Mouse (Mus musculus): ENCODE measurements at regions not wholly inside any gene's neighbourhood (a gene's known extent, or its start where the extent isn't known, plus 50 kb on each side); places are given as distances from the start of the nearest gene placed in this dataset.

DNA sequence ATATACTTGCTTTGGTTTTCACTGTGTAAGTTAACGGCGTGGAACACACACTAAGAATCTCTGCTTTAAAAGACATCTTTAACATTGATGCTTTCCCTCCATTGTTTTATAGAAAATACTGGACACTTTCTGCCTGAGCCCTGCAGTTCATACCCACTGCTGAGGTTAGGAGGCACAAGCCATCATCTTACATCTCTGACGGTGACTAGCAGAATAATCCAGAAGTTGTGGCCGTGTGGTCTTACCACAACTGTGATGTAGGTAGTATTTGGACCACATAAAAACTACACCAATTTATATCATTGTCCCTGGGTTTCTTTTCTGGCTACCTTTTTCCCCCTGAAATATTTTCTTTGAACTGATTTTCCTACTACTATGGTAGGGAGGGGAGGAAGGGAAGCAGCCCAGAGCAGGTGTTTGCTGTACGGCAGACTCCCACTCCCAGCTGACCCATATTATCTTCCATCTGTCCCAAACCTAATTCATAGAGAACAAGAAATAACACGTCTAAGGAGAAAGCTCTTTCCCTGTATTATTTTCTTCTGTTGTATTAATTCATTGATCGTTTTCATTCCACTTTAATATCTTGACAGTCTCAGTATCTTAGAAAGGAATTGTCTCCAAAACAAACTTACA, 180.1 kb upstream of the Atp2b1 start:
- Histone ChIP-seq H3K79me2 (ENCODE audit: control insufficient read depth, insufficient read depth) (no peaks in the 10 kb centered on the region), H3K36me3 (ENCODE audit: control insufficient read depth, insufficient read depth) (no peaks in the 10 kb centered on the region), H3K79me3 (ENCODE audit: low read depth) (no peaks in the 10 kb centered on the region), H3K27me3 (ENCODE audit: control insufficient read depth, insufficient read depth, insufficient read length) (no peaks in the 10 kb centered on the region), H3ac (ENCODE audit: control insufficient read depth, insufficient read length, low read depth) (no peak overlapping the region), H3K4me3 (ENCODE audit: insufficient read depth, poor library complexity, severe bottlenecking) (no peak overlapping the region)
- TF ChIP-seq CEBPB (IDR thresholded peaks at IDR 0.05; ENCODE audit: low read depth) (no peak), CTCF (IDR thresholded peaks at IDR 0.05; ENCODE audit: control insufficient read depth, insufficient read depth, insufficient read length) (no peak), USF1 (IDR thresholded peaks at IDR 0.05; ENCODE audit: low read depth) (no peak), FOSL1 (IDR thresholded peaks at IDR 0.05; ENCODE audit: insufficient read depth, low read length, poor library complexity, severe bottlenecking) (no peak), MYOD1 (IDR thresholded peaks at IDR 0.05; ENCODE audit: control insufficient read depth, insufficient read length, low read depth) (no peak), MAX (IDR thresholded peaks at IDR 0.05) (no peak), MYOG (IDR thresholded peaks at IDR 0.05; ENCODE audit: control insufficient read depth, extremely low read depth, insufficient read length) (no peak)

DNA sequence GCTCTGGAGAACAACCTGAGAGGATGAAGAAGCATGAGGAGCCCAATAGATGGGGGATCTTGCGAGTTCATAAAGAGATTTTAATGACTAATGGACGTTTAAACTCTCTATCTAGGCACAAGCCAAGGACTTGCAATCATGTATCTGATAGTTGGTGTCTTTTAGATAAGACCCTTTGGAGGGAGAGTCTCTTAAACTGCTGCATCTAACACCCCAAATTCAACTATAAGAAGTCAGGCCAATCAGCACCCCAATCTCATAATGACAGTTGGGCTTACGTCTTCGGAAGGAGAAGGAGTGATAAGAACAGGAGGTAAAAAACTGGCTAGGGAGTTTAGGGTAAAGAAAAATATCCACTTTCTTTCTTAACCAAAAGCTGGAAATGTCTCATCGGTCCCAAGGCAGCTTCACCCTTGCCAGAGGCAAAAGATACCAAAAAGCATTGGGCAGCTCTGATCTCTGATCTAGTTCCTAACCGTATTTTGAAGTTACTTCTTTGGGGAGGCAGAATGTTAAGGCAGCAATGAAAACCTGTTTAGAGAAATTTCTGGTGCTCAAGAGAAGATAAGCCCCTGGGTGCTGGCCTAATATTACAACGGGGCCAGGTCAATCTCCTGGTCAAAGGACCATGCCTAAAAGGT, 173.6 kb upstream of the Atp2b1 start:
- Histone ChIP-seq H3K36me3 (ENCODE audit: control insufficient read depth, insufficient read depth) (no peaks in the 10 kb centered on the region), H3K79me3 (ENCODE audit: low read depth) (no peaks in the 10 kb centered on the region), H3K27me3 (ENCODE audit: control insufficient read depth, insufficient read depth, insufficient read length) (no peaks in the 10 kb centered on the region), H3K4me3 (ENCODE audit: insufficient read depth, poor library complexity, severe bottlenecking) (no peak overlapping the region), H3ac (ENCODE audit: control insufficient read depth, insufficient read length, low read depth) (no peak overlapping the region), H3K79me2 (ENCODE audit: control insufficient read depth, insufficient read depth) (no peaks in the 10 kb centered on the region)
- TF ChIP-seq FOSL1 (IDR thresholded peaks at IDR 0.05; ENCODE audit: insufficient read depth, low read length, poor library complexity, severe bottlenecking) (no peak), MYOD1 (IDR thresholded peaks at IDR 0.05; ENCODE audit: control insufficient read depth, insufficient read length, low read depth) (no peak), MAX (IDR thresholded peaks at IDR 0.05) (no peak), MYOG (IDR thresholded peaks at IDR 0.05; ENCODE audit: control insufficient read depth, extremely low read depth, insufficient read length) (no peak), USF1 (IDR thresholded peaks at IDR 0.05; ENCODE audit: low read depth) (no peak), CEBPB (IDR thresholded peaks at IDR 0.05; ENCODE audit: low read depth) (no peak), CTCF (IDR thresholded peaks at IDR 0.05; ENCODE audit: control insufficient read depth, insufficient read depth, insufficient read length) (no peak)

DNA sequence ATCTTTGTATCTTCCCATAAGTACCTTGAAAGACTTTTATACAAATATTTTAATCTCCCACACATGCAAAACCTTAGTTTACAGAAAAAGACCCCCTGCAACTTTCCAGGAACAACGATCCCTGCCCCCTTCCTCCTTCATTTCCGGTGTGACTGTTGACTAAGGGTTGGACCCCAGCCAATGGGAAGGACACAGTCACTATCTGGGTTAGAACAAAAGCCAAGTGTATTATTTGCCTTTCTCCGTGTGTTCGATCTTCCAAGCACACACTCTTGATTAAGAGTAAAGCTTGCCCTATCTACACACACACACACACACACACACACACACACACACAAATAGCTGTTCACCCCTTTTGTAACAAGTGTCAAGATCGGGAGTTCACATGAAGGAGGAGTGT, 172.8 kb upstream of the Atp2b1 start:
- no peaks in the 10 kb centered on the region for H3K27me3 ChIP-seq (ENCODE audit: control insufficient read depth, insufficient read depth, insufficient read length)
- H3ac ChIP-seq (ENCODE audit: control insufficient read depth, insufficient read length, low read depth) = no peak overlapping the region
- H3K36me3 ChIP-seq (ENCODE audit: control insufficient read depth, insufficient read depth) = no peaks in the 10 kb centered on the region
- H3K4me3 ChIP-seq (ENCODE audit: insufficient read depth, poor library complexity, severe bottlenecking) = no peak overlapping the region
- no peaks in the 10 kb centered on the region for H3K79me2 ChIP-seq (ENCODE audit: control insufficient read depth, insufficient read depth)
- TF ChIP-seq CEBPB (IDR thresholded peaks at IDR 0.05; ENCODE audit: low read depth) (no peak), FOSL1 (IDR thresholded peaks at IDR 0.05; ENCODE audit: insufficient read depth, low read length, poor library complexity, severe bottlenecking) (no peak), MYOG (IDR thresholded peaks at IDR 0.05; ENCODE audit: control insufficient read depth, extremely low read depth, insufficient read length) (no peak), MYOD1 (IDR thresholded peaks at IDR 0.05; ENCODE audit: control insufficient read depth, insufficient read length, low read depth) (no peak), CTCF (IDR thresholded peaks at IDR 0.05; ENCODE audit: control insufficient read depth, insufficient read depth, insufficient read length) (no peak), MAX (IDR thresholded peaks at IDR 0.05) (no peak), USF1 (IDR thresholded peaks at IDR 0.05; ENCODE audit: low read depth) (no peak)
- H3K79me3 ChIP-seq (ENCODE audit: low read depth) = no peaks in the 10 kb centered on the region

DNA sequence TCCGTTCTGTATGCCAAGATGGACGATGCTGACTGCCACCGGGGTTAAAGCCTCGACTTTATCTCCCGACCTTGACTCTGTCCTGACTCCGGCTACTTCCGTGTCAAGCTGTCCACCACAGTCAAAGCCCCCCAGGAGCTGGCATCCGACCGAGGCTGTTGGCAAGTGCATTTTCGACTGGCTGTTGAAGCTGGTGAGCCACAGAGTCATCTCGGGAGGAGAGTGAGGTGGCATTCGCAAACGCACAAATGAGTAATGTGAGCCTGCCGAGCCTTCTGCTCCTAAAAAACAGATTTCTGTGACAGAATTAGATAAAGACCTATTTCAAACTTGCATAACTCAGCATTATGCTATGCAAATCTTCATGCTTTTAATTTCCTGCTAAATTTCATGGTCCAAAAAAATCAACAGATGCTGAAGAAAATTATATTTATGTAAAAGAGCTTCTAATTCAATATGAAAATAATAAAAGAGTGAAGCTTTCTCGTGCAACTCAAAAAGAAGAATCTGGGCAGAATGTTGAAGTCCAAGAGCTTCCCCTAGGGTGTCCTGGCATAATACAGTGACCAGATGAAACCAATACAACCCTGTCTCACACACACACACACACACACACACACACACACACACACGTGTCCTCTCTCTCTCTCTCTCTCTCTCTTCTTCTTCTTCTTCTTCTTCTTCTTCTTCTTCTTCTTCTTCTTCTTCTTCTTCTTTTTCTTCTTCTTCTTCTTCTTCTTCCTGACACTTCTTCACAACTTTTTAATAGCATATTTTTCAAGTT, 171.2 kb upstream of the Atp2b1 start:
- H3K27me3 ChIP-seq (ENCODE audit: control insufficient read depth, insufficient read depth, insufficient read length) = no peaks in the 10 kb centered on the region
- no peaks in the 10 kb centered on the region for H3K36me3 ChIP-seq (ENCODE audit: control insufficient read depth, insufficient read depth)
- no peak for TF ChIP-seq USF1 (IDR thresholded peaks at IDR 0.05; ENCODE audit: low read depth)
- TF ChIP-seq MAX (IDR thresholded peaks at IDR 0.05) = no peak
- TF ChIP-seq CTCF (IDR thresholded peaks at IDR 0.05; ENCODE audit: control insufficient read depth, insufficient read depth, insufficient read length) = no peak
- TF ChIP-seq MYOD1 (IDR thresholded peaks at IDR 0.05; ENCODE audit: control insufficient read depth, insufficient read length, low read depth) = no peak
- TF ChIP-seq MYOG (IDR thresholded peaks at IDR 0.05; ENCODE audit: control insufficient read depth, extremely low read depth, insufficient read length) = no peak
- TF ChIP-seq CEBPB (IDR thresholded peaks at IDR 0.05; ENCODE audit: low read depth) = no peak
- TF ChIP-seq FOSL1 (IDR thresholded peaks at IDR 0.05; ENCODE audit: insufficient read depth, low read length, poor library complexity, severe bottlenecking) = no peak
- no peak overlapping the region for H3K4me3 ChIP-seq (ENCODE audit: insufficient read depth, poor library complexity, severe bottlenecking)
- H3K79me2 ChIP-seq (ENCODE audit: control insufficient read depth, insufficient read depth) = no peaks in the 10 kb centered on the region
- H3K79me3 ChIP-seq (ENCODE audit: low read depth) = no peaks in the 10 kb centered on the region
- no peak overlapping the region for H3ac ChIP-seq (ENCODE audit: control insufficient read depth, insufficient read length, low read depth)

DNA sequence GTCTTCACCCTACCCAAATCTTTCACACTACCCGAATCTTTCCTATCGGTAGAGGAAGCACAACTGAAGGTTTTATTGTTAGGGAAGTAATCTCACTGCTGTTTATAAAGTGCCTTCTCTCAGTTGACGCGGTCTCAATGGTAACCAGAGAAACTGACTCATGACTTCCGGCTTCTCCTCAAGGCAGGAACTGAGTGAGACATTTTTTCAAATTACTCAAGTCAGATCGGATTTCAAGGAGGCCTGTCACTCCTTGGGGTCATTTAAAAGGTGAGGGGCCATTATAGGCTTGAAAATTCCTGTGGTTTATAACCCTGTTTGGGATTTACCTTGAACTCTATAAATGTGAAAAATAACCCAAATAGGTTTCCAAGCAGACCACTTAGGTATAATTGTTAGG, 170.0 kb upstream of the Atp2b1 start:
- Histone ChIP-seq H3K27me3 (ENCODE audit: control insufficient read depth, insufficient read depth, insufficient read length) (no peaks in the 10 kb centered on the region), H3K79me2 (ENCODE audit: control insufficient read depth, insufficient read depth) (no peaks in the 10 kb centered on the region), H3K4me3 (ENCODE audit: insufficient read depth, poor library complexity, severe bottlenecking) (no peak overlapping the region), H3K79me3 (ENCODE audit: low read depth) (no peaks in the 10 kb centered on the region), H3ac (ENCODE audit: control insufficient read depth, insufficient read length, low read depth) (no peak overlapping the region), H3K36me3 (ENCODE audit: control insufficient read depth, insufficient read depth) (no peaks in the 10 kb centered on the region)
- TF ChIP-seq CTCF (IDR thresholded peaks at IDR 0.05; ENCODE audit: control insufficient read depth, insufficient read depth, insufficient read length) (no peak), MYOD1 (IDR thresholded peaks at IDR 0.05; ENCODE audit: control insufficient read depth, insufficient read length, low read depth) (no peak), MAX (IDR thresholded peaks at IDR 0.05) (no peak), USF1 (IDR thresholded peaks at IDR 0.05; ENCODE audit: low read depth) (no peak), MYOG (IDR thresholded peaks at IDR 0.05; ENCODE audit: control insufficient read depth, extremely low read depth, insufficient read length) (no peak), FOSL1 (IDR thresholded peaks at IDR 0.05; ENCODE audit: insufficient read depth, low read length, poor library complexity, severe bottlenecking) (no peak), CEBPB (IDR thresholded peaks at IDR 0.05; ENCODE audit: low read depth) (no peak)

Measured in C2C12 (cell line).